Mouse (Mus musculus) layer of hippocampus, adult 9-10 months (tissue): ENCODE data around the gene Ticam1.
"Not testable (repeated sequence)": the region's sequence is repeated elsewhere in the genome, so short reads cannot be mapped to it uniquely, and the experiment has no call there.

Source experiments
- DNase-seq: peaks from one replicate; pipeline ENCODE4 v3.0.0; 2022; ENCODE audit warnings: low spot score

Ticam1 gene

DNA sequence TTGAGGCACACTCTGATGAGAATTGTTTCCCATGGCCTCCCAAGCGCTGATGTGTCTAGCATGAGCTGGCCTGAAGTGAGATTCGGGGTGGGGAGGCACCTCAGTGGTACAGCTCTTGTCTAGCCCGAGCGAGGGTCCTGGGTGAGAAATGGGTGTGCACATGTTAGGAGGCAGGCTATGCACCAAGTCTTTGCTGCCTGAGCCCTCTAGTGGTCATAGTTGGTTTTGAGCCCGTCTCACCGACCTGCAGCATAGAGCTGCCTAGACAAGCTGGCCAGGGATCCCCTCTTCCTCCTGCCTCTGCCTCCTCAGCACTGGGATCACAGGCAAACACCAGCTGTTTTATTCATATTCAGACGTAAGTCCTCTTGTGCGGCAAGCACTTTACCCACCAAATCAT lies 12.6 kb downstream of the Ticam1 start:
- DNase-seq, result peak; percentile 67

DNA sequence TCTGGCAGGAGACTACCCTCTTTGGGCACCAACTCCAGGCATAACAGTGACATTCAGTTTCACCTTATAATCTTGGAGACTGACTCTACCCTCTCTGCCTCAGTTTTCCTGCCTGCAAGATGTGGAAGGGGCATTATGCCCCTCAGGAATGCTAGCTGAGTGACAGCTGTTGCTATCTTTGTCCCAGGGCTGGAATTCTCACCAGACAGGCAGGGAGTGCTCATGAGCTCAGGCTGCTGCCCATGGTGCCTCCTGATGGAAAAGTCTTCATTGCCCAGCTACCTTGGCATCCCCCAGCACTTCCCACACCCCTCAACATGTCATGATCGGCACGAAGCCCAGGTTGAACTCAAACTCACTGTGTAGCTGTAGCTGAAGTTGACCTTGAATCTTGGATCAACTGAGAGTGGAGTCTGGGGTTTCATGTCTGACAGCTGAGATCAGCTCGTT lies 13.9 kb downstream of the Ticam1 start:
- no peak for DNase-seq

DNA sequence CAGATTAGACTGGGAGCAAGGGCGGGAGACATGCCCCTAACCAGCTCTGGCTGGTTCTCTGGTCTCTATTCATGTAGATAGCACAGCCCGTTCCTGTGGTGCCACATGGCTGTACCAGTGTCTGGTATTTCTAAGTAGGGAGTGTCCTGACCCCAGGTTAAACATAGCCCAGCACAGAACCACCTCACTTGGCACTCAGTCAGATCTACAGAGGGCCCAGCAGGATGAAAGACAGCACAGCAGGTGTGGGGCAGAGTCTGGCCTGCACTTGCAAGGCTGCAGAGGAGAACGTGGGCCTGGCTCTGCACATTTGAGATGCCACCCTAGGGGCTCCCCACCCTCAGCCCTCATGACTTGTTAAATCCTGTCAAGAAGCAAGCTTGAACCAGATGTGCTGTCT lies 15.4 kb downstream of the Ticam1 start:
- no peak for DNase-seq

DNA sequence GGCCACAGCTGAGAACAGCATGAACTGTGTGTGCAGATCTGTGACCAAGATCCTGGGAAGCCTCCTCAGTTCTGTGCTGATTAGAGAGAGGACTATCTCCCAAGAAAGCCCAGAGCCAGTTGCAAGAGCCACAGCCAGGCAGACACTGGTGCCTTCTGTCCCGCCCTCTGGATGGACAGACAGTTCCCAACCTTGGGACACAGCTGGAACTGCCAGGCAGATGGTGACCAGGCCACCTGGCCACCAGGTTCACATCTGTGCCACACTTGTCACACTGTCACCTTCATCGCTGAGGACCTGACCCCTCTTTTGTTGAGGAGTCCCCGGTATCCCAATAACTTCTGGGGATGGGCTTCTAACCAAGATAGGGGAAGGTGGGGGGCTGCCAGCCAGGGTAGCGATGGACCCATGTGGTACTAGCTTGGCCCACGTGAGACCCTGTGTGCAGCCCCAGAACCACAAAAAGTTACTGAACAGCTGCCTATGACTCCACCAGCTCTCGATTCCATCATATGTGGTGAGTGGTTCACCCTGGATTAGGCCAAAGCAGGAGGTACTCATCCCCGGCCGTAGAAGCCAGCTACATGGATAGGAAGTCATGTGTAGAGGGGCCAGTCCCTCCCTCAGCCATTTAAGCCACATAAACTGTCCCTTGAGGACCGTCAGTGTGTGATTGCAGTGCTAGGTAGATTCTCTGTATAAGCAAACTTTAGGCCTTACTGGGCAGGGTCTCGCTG lies 17.1 kb downstream of the Ticam1 start:
- no peak for DNase-seq

DNA sequence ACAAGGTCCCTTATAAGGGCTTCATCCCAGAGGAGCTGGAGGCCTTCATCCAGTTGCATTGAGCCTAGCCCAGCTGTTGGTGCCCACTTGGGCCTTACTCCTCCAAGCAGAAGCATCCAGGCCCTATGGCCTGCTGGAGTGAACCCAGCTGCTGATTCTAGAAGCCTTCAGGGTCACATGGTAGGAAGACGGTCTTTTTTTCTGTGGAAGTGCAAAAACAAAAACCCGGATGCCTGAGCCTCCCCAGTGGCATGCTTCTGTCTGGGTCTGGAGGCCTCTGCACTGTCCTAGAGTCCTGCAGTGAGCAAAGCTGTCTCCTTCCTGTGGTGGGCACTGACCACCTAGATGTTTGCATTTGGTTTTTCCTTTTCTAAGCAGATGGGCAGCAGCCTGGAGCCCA lies 17.8 kb downstream of the Ticam1 start:
- DNase-seq, result not testable (repeated sequence)

DNA sequence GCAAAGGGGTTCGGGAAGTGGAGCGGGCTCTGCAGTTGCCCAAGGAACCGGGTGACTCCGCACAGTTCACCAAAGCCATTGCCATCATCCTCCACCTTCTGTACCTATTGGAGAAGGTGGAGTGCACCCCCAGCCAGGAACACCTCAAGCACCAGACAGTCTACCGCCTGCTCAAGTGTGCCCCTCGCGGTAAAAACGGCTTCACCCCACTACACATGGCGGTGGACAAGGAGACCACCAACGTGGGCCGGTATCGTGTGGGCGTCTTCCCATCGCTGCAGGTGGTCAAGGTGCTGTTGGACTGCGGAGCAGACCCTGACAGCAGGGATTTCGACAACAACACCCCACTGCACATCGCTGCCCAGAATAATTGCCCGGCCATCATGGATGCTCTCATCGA lies 18.3 kb downstream of the Ticam1 start:
- DNase-seq, result not testable (repeated sequence)

DNA sequence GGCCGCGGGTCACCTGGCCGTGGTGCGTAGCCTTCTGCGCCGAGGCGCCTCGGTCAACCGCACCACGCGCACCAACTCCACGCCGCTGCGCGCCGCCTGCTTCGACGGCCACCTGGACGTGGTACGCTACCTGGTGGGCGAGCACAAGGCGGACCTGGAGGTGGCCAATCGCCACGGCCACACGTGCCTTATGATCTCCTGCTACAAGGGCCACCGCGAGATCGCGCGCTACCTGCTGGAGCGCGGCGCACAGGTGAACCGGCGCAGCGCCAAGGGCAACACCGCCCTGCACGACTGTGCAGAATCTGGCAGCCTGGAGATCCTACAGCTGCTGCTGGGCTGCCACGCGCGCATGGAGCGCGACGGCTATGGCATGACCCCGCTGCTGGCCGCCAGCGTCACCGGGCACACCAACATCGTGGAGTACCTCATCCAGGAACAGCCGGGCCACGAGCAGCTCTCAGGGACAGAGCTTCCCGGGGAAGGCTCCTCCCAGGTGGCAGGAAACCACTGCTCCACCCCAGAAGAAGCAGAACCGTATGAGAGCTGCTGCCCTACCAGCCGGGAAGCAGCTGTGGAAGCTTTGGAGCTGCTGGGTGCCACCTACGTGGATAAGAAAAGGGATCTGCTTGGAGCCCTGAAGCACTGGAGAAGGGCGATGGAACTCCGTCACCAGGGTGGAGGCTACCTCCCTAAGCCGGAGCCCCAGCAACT lies 19.2 kb downstream of the Ticam1 start:
- no peak for DNase-seq

DNA sequence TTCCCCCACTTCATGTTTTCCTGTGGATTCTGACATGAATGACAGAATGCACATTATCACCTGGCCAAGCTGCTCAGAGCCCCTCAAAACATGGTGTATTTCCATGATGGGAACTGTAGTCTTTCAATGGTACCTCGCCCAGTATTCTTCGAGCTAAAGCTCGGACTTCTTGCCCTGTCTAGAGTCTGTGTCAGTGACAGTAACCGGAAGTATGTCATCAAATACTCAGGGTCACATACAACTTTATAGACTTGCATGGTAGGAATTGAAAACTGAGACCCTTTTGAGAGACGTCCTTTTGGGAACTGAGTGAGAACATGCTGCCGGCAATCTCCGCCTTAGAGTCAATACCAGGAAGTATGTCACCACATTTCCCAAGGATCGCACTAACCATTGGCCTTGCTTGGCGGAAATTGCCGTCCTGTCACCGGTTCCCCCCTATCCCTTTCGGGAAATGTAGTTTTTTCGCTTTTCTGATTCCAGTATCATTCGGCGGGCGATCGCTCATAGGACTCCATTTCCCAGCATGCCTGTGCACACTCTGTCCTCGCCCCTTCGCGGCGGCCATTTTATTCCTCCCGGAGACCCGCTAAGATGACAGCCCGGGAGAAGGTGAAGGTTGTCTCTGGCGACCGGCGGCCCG lies 20.2 kb downstream of the Ticam1 start, which contains the start of gene Fem1a:
Gene Fem1a, plus strand, starts transcription at position 572 of the 643 bp plus-strand sequence.
- peak; percentile 98 for DNase-seq

DNA sequence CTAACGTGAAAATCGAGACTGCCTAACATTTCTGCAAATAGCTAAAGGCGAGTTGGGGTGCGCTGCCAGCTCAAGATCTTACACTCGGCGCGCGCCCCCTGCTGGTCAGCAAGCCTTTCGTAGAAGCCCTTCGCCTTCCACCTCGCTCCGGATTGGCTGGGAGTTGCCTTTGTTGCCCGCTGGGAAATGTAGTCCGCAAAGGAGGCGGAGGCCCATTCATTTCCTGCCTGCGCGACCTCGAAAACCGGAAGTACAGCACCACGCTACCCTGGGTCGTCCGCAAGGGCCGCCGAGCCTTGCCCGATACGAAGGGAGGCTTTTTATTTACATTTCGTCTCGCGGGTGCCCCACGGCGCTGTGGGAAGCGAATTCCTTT lies 20.7 kb downstream of the Ticam1 start:
- peak; percentile 98 for DNase-seq

DNA sequence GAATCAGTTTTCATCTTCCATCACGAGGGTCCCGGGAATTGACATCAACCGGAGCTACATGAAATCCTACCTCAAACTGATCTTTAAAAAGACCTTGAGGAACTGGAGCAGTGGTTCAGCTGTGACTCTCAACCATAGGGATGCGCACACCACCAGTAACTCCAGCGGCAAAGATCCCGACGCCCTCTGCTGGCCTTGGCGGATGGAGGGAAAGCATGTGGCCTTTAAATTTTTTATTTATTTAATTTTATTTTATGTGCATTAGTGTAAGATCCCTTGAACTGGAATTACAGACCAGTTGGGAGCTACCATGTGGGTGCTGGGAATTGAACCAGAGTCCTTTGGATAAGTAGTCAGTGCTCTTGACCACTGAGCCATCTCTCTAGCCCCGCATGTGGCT lies 21.2 kb downstream of the Ticam1 start:
- DNase-seq, result peak; percentile 52

DNA sequence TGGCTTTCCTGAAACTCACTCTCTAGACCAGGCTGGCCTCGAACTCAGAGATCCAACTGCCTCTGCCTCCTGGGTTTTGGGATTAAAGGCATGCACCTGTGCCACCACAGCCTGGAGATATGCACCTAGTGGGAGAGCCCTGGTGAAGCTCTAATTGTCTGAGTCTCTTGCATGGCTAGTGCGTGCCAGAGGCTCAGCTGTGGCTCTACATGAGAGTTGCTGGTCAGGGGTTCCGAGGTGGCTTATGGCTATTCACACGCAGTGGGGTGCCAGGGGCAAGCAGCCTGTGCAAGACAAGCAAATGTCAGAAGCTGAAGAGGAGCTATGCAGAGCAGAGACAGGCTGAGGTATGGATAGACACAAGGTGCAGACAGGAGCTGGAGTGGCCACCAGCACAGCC lies 21.9 kb downstream of the Ticam1 start:
- no peak for DNase-seq

DNA sequence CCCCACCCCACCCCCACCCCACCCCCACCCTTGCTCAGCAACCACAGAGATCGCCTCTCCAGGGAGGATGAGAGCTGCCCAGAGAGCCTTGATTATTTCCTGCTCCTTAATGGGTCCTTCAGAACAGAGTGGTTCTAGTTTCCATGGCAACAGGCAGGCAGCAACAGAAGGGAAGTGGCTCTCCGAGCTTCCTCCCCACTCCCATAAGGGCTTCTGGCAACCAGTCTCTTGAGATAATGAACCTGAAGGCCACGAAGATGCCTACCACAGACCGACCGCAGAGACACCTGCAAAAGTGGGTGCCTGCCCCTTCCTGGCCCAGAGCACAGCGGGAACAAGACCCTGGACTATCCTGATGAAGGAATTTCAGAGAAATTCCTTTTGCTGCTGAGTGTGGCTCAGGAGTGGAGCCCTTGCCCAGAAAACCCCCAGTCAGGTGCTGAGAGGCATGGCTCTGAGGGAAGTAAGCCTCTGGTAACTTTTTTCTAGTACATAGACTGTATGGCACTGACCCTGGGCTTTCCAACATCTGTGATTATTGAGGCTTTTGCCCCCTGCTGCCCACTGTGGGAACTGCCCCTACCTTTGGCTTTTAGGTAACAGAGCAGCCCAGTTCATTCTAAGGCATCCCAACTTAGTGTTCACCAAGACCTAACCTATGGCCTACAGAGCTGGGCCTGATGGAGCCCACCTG lies 25.3 kb downstream of the Ticam1 start:
- peak; percentile 65 for DNase-seq

DNA sequence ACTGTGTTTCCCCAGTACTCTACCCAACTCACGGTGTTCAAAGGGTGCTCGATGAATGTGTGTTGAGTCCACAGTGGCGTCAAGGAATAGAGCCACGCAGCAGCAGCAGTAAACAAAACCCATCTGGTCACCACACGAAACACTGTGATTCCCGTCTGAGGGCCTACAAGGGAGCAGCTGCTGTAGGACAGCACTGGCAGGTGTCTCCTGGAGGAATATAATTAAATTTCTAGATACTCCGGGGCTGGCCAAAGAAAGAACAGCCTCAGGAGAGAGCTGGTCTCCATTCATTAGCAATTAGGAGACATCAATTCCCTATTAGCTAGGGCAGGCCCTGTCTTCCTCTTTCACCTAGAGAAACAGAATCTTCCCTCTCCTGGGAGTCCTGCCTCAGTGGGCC lies 31.0 kb downstream of the Ticam1 start:
- DNase-seq, result no peak

DNA sequence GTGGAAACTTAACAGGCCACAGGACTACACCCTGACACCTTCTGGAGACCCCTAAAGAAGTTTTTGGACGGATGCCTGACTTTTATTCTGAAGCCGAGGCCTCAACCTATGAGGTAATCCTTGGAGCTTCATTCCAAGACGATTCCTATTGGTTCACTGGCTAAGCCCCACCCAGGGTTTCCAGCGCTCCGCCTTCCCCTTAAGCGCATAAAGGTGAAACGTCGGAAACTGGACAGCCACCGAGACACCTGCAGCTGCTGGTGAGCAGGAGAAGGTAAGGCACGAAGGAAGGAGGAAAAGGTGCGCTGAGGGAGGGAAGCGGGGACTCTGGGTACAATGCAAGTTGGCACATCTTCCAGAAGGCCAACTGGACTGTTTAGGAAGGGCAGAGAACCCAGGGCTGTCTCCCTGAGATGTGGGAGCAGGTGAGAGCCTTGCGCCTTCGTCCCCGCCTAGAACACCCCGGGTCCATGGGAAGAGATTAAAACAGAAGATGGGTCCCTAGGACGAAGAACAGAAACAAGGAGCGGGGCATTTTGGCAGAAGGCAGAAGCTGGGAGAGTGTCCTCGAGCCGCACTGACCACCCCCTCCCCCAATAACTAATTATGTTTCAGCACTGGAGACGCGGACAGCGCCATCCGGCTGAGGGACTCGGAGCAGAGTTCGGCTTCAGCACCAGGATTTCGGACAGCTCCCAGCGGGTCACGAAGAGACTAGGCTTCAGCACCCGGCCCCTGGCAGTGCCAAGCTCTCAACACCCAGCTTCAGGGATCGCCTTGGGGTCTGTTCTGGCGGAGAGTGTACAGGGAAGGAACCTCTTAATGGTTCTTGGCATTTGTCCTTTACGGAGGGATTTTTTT lies 34.8 kb downstream of the Ticam1 start:
- peak; percentile 50 for DNase-seq

DNA sequence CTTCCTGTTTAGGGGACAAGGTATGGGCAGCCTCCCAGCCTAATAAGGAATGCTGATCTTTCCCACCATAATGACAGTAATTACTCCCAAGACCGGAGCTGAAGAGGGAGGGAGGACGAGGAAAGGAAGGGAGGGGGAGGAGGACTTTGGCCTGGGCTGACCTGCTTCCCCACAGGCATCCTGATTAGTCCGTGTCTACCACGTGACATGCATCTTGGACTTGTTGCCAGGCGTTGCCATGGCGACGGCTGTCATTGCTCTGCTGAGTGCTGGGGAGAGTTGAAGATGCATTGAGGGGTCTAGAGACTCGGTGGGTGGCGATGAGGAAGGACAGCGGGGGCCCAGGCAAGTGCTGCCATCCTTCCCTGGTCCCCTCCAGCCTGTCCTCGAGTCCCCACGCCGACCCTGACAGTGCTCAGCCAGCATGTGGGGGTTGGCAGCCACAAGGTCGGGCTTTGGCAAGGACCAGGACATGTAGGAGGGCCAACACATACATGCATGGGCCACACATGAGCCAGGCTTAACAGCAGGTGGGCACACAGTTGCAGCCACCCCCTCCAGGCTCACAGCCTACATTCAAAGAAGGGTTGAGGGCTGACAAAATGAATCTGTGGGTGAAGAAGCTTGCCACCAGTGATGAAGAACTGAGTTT lies 42.6 kb downstream of the Ticam1 start:
- no peak for DNase-seq

DNA sequence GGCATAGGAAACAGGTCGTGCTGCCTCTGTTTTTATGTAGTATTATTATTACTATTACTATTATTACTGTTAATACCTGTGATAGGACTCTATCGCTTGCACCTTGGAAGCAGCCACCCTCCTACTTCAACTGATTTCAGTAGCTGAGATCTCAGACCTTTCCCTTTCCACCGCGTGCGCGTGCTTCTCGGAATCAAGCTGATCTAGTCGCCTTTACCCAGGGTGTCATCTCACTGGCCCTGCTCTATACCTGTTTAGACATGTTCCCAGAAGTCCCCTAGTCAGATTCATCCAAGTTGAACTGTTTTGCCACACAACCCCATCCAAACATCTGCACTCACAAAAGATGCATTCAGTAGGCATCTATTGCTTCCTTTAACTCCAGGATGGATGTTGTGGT lies 43.2 kb downstream of the Ticam1 start:
- DNase-seq, result no peak

DNA sequence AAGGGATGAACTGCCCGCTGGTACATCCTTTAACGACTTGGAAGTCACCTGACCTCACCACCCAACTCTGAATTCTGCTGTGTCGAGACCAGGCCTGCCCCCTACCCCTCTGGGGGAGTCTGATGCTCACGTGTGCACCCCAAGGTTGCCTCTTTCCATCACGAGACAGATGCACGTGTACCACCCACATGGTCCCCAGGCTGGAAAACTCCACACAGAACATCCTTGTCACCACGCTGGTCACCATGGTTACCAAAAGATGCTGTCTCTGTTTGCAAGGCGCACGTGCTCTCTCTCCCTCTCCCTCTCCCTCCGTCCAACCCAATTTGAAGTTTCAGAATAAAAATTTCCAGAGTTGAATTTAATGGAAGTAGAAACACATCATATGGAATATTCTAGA lies 46.6 kb downstream of the Ticam1 start:
- DNase-seq, result peak; percentile 62

DNA sequence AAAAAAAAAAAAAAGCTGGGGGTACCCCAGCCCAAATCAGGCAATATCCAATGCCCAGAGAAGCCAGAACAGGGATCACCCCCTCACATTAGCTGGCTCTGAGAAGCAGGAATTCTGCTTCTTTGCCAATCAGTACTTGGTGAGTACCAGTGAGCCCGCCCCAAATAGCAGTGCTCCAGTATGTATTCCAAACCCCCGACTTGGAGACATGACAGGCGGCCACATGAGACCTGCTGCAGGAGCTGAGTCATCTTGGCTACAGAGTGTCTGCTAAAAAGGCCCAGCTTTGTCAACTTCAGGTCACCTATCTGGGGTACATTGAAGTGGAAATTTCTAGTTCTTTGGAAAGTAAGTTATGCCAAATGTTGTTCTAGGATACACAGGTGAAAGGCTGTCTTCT lies 50.0 kb downstream of the Ticam1 start:
- DNase-seq, result no peak

DNA sequence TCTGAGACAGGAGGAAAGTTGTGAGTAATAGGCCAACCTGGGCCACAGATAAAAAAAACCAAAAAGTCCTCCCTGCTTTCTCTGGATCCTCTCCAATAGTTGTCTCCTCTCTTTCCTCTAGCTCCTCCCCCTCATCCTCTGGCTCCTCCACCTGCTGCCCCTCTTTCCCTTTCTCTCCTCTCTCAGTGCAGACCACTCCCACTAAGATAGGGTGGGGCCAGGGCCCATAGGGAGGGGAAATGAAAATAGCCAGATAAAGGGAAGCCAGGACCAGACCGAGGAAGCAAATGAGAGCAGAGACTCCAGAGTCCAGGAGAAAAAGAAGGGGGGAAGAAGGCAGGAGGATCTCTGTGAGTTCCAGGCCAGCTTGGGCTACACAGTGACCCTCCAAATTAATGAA lies 51.7 kb downstream of the Ticam1 start:
- DNase-seq, result no peak

DNA sequence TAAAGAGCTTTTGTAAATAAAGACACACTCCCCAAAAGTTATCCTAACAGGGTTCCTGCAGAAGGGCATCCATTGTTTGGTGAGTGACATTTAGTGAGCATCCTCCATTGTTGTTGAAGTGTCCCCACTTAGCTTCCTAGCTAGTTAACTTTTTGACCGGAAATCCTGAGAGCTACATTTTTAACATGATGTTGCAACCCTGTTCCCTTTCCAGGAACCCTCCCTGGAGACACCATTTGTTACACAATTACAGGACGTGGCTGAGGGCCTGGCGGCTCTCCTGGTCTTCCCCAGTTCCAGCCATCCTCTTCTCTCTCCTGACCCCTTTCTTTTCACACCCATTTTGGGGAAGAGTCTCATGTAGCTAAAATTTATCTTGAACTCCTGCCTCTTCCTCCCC lies 56.8 kb downstream of the Ticam1 start:
- no peak for DNase-seq
